Mouse (Mus musculus): ENCODE measurements around the gene Iqgap2. TPM values are rescaled to one million over a fixed set of nuclear protein-coding genes. Genes with fewer than 3 reads are reported as not detected.

Gene Iqgap2
- total and polyA plus RNA-seq, 3 experiments = 0.27 to 0.32 TPM; not detected in 1

- no peak overlapping the region for H3K9ac ChIP-seq (ENCODE audit: control insufficient read depth, low read depth, low read length, poor library complexity, severe bottlenecking)
- H3K79me2 ChIP-seq (ENCODE audit: control insufficient read depth, insufficient read depth, low read length, poor library complexity) = peaks cover 23% of the 10 kb centered on the region
- no peak for DNase-seq (ENCODE audit: low read depth, low spot score)
- no peak overlapping the region for H3K4me3 ChIP-seq (ENCODE audit: control insufficient read depth in 1 of 2, insufficient read depth in 1 of 2, low read depth in 2 of 2, low read length in 2 of 2)
- TF ChIP-seq USF2 (IDR thresholded peaks at IDR 0.05; ENCODE audit: borderline replicate concordance in 1 of 2, insufficient read depth in 1 of 2, low read depth in 1 of 2, low read length in 2 of 2) (no peak), MXI1 (IDR thresholded peaks at IDR 0.05; ENCODE audit: low read depth, low read length) (no peak), KAT2A (conservative IDR thresholded peaks at IDR 0.05; ENCODE audit: low read depth, low read length) (no peak), TCF12 (IDR thresholded peaks at IDR 0.05; ENCODE audit: low read depth, low read length) (no peak), USF1 (IDR thresholded peaks at IDR 0.05; ENCODE audit: low read depth, low read length) (no peak), POLR2AphosphoS2 (IDR thresholded peaks at IDR 0.05; ENCODE audit: low read length) (no peak), EP300 (IDR thresholded peaks at IDR 0.05; ENCODE audit: low read depth in 1 of 2, low read length in 2 of 2) (no peak), MAX (IDR thresholded peaks at IDR 0.05; ENCODE audit: low read length) (no peak), ZKSCAN1 (IDR thresholded peaks at IDR 0.05; ENCODE audit: low read depth, low read length) (no peak), CHD1 (IDR thresholded peaks at IDR 0.05; ENCODE audit: low read depth, low read length) (no peak), SMC3 (IDR thresholded peaks at IDR 0.05; ENCODE audit: low read depth, low read length) (no peak), MYC (IDR thresholded peaks at IDR 0.05; ENCODE audit: low read depth, low read length) (no peak)
- H3K4me1 ChIP-seq (ENCODE audit: control insufficient read depth in 1 of 2, insufficient read depth in 2 of 2, low read length in 2 of 2) = peaks cover 2 to 9% of the 10 kb centered on the region in 2 experiments; a peak in 3 of 4 replicates
- H3K36me3 ChIP-seq (ENCODE audit: control insufficient read depth in 1 of 2, insufficient read depth in 2 of 2, low read length in 2 of 2) = peaks cover 0 to 10% of the 10 kb centered on the region in 2 experiments; a peak in 2 of 4 replicates
- H3K27me3 ChIP-seq (ENCODE audit: control insufficient read depth in 1 of 2, insufficient read depth in 2 of 2, low read length in 2 of 2) = no peaks in the 10 kb centered on the region
- H3K27ac ChIP-seq (ENCODE audit: control insufficient read depth, low read depth, low read length) = no peak overlapping the region
- no peaks in the 10 kb centered on the region for H3K9me3 ChIP-seq (replicated peaks; ENCODE audit: insufficient read depth, low read length)
Measured at GRCm38 (mm10) chr13:95614757-95615156, 277.0 kb downstream of the Iqgap2 start.

- DNase-seq (ENCODE audit: low read depth, low spot score) = no peak
- Histone ChIP-seq H3K79me2 (ENCODE audit: control insufficient read depth, insufficient read depth, low read length, poor library complexity) (peaks cover 17% of the 10 kb centered on the region), H3K9me3 (replicated peaks; ENCODE audit: insufficient read depth, low read length) (no peaks in the 10 kb centered on the region), H3K36me3 (ENCODE audit: control insufficient read depth in 1 of 2, insufficient read depth in 2 of 2, low read length in 2 of 2) (peaks cover 0 to 10% of the 10 kb centered on the region in 2 experiments; a peak in 2 of 4 replicates), H3K27me3 (ENCODE audit: control insufficient read depth in 1 of 2, insufficient read depth in 2 of 2, low read length in 2 of 2) (no peaks in the 10 kb centered on the region), H3K4me3 (ENCODE audit: control insufficient read depth in 1 of 2, insufficient read depth in 1 of 2, low read depth in 2 of 2, low read length in 2 of 2) (no peak overlapping the region), H3K9ac (ENCODE audit: control insufficient read depth, low read depth, low read length, poor library complexity, severe bottlenecking) (no peak overlapping the region), H3K4me1 (ENCODE audit: control insufficient read depth in 1 of 2, insufficient read depth in 2 of 2, low read length in 2 of 2) (peaks cover 2 to 9% of the 10 kb centered on the region in 2 experiments; a peak in 3 of 4 replicates), H3K27ac (ENCODE audit: control insufficient read depth, low read depth, low read length) (no peak overlapping the region)
- TF ChIP-seq MXI1 (IDR thresholded peaks at IDR 0.05; ENCODE audit: low read depth, low read length) (no peak), CTCF (IDR thresholded peaks at IDR 0.05 in 2 of 3, conservative IDR thresholded peaks at IDR 0.05 in 1 of 3; ENCODE audit: control insufficient read depth in 1 of 3, insufficient read depth in 1 of 3, low read depth in 2 of 3, low read length in 3 of 3, poor library complexity in 1 of 3, severe bottlenecking in 1 of 3) (no peak), RAD21 (IDR thresholded peaks at IDR 0.05; ENCODE audit: low read depth, low read length) (no peak), MAZ (IDR thresholded peaks at IDR 0.05; ENCODE audit: low read depth, low read length) (no peak), MYB (IDR thresholded peaks at IDR 0.05; ENCODE audit: low read depth, low read length) (no peak)
Measured at GRCm38 (mm10) chr13:95612243-95612642, 279.5 kb downstream of the Iqgap2 start.
